Mouse (Mus musculus): ENCODE measurements around the gene Smpdl3b. TPM values are rescaled to one million over a fixed set of nuclear protein-coding genes. Genes with fewer than 3 reads are reported as not detected.
"Not testable (repeated sequence)": the region's sequence is repeated elsewhere in the genome, so short reads cannot be mapped to it uniquely, and the experiment has no call there.

Smpdl3b gene
- polyA plus RNA-seq, 1 experiment from 2014 or later: 4.4 TPM

DNA sequence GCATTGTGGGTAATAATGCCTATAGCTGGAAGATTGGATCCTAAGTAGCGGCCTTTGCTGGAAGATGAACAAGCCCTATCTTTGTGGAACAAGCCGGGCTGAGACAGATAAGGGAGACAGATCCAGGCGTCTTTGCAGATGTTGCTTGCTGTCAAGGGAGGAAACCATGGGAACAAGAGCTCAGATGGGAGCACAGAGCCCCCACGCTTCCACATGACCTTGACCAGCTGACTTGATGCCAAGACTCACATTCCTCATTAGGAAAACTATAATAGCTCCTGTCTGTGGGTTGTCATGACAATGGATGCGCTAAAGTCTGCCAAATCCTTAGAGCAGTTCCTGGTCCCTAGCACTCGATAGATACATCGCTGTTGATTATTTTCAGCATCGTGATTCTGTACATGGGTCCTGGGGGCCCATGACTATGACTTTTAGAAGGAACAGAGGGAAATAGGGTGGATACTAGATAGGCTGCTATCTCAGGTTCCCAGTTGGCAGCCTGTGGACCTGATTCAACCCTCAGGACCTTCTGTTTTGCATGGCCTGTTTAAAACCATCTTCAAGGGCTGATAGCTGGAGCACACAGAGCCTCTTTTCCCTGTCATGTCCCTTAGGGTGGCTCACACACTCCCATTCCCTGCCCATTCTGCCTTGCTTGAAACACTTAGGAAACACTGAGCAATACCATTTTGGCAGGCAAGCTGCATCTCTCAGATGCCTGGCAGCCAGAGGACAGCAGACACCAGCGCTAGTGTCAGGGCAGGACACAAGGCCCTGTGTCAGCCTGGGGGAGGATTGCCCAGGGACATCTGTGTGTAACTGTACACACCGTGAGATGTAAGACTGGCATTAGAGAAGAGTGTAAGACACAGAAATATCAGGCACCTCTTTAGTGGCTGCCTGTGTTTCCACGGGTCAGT lies 12.8 kb downstream of the Smpdl3b start:
- WGBS: 46% methylated on average over 11 of the region's 11 CpGs
- H3K4me2 ChIP-seq (ENCODE audit: low read length): no peak overlapping the region
- H3K9ac ChIP-seq (ENCODE audit: low read length): no peak overlapping the region
- H3K4me3 ChIP-seq (ENCODE audit: control insufficient read depth in 1 of 2, insufficient read depth in 1 of 2, low read depth in 1 of 2, low read length in 2 of 2): no peak overlapping the region
- no peaks in the 10 kb centered on the region for H3K27me3 ChIP-seq (ENCODE audit: control insufficient read depth, insufficient read depth, low read length)
- no peaks in the 10 kb centered on the region for H3K9me3 ChIP-seq (ENCODE audit: control insufficient read depth, low read length)
- ATAC-seq (ENCODE audit: insufficient number of reproducible peaks, insufficient read depth, low FRiP score, low read depth): peak; percentile 36
- H3K4me1 ChIP-seq (ENCODE audit: control insufficient read depth in 2 of 2, insufficient read depth in 2 of 2, low read length in 2 of 2): peaks cover 6 to 7% of the 10 kb centered on the region in 2 experiments; a peak in 3 of 4 replicates
- H3K36me3 ChIP-seq (ENCODE audit: control insufficient read depth, insufficient read depth, low read length): no peaks in the 10 kb centered on the region
- 0 out of 4 replicates have a peak overlapping the region, but pooled peaks of 1 of the 2 experiments have one; percentile 2 for H3K27ac ChIP-seq (replicated peaks in 1 of 2; ENCODE audit: control insufficient read depth in 1 of 2, insufficient read depth in 1 of 2, low read depth in 2 of 2, low read length in 2 of 2)

DNA sequence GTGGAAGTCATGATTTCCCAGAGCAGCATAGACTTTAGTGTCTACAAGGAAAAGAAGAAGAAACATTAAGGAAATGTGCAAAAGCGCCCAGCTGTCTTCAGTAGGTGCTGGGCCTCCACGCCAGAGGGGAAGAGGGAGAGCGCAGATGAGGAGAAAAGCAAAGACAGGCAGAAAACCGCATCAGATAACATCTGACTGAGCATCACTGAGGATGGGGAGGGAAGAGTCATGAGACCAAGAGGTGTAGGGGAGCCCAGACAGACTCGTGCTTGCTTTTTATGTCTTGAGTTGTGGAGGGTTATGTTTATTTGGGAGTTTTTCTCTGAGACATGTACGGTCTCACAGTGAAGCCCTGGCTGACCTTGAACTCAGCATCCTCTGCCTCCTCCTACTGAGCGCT lies 15.6 kb downstream of the Smpdl3b start:
- H3K27ac ChIP-seq (replicated peaks in 1 of 2; ENCODE audit: control insufficient read depth in 1 of 2, insufficient read depth in 1 of 2, low read depth in 2 of 2, low read length in 2 of 2): no peak overlapping the region
- no peaks in the 10 kb centered on the region for H3K9me3 ChIP-seq (ENCODE audit: control insufficient read depth, low read length)
- peaks cover 6 to 7% of the 10 kb centered on the region in 2 experiments; a peak in 3 of 4 replicates for H3K4me1 ChIP-seq (ENCODE audit: control insufficient read depth in 2 of 2, insufficient read depth in 2 of 2, low read length in 2 of 2)
- H3K9ac ChIP-seq (ENCODE audit: low read length): no peak overlapping the region
- no peak for ATAC-seq (ENCODE audit: insufficient number of reproducible peaks, insufficient read depth, low FRiP score, low read depth)
- 90% methylated on average over 7 of the region's 7 CpGs for WGBS
- no peak overlapping the region for H3K4me2 ChIP-seq (ENCODE audit: low read length)
- H3K27me3 ChIP-seq (ENCODE audit: control insufficient read depth, insufficient read depth, low read length): no peaks in the 10 kb centered on the region
- no peak overlapping the region for H3K4me3 ChIP-seq (ENCODE audit: control insufficient read depth in 1 of 2, insufficient read depth in 1 of 2, low read depth in 1 of 2, low read length in 2 of 2)
- no peaks in the 10 kb centered on the region for H3K36me3 ChIP-seq (ENCODE audit: control insufficient read depth, insufficient read depth, low read length)

- not testable (repeated sequence) for H3K9ac ChIP-seq (ENCODE audit: low read length); H3K36me3 ChIP-seq (ENCODE audit: control insufficient read depth, insufficient read depth, low read length); H3K9me3 ChIP-seq (ENCODE audit: control insufficient read depth, low read length); H3K27ac ChIP-seq (replicated peaks in 1 of 2; ENCODE audit: control insufficient read depth in 1 of 2, insufficient read depth in 1 of 2, low read depth in 2 of 2, low read length in 2 of 2); H3K4me1 ChIP-seq (ENCODE audit: control insufficient read depth in 2 of 2, insufficient read depth in 2 of 2, low read length in 2 of 2); H3K4me2 ChIP-seq (ENCODE audit: low read length); H3K4me3 ChIP-seq (ENCODE audit: control insufficient read depth in 1 of 2, insufficient read depth in 1 of 2, low read depth in 1 of 2, low read length in 2 of 2); ATAC-seq (ENCODE audit: insufficient number of reproducible peaks, insufficient read depth, low FRiP score, low read depth); H3K27me3 ChIP-seq (ENCODE audit: control insufficient read depth, insufficient read depth, low read length)
- WGBS: 91% methylated on average over 9 of the region's 9 CpGs
Observed at GRCm38 (mm10) chr4:132737154-132737553, 19.9 kb downstream of the Smpdl3b start.

- ATAC-seq (ENCODE audit: insufficient number of reproducible peaks, insufficient read depth, low FRiP score, low read depth): no peak
- no peaks in the 10 kb centered on the region for H3K36me3 ChIP-seq (ENCODE audit: control insufficient read depth, insufficient read depth, low read length)
- 52% methylated on average over 3 of the region's 3 CpGs for WGBS
- peaks cover 0 to 7% of the 10 kb centered on the region in 2 experiments; a peak in 1 of 4 replicates for H3K4me1 ChIP-seq (ENCODE audit: control insufficient read depth in 2 of 2, insufficient read depth in 2 of 2, low read length in 2 of 2)
- no peak overlapping the region for H3K27ac ChIP-seq (replicated peaks in 1 of 2; ENCODE audit: control insufficient read depth in 1 of 2, insufficient read depth in 1 of 2, low read depth in 2 of 2, low read length in 2 of 2)
- no peaks in the 10 kb centered on the region for H3K9me3 ChIP-seq (ENCODE audit: control insufficient read depth, low read length)
- no peak overlapping the region for H3K9ac ChIP-seq (ENCODE audit: low read length)
- H3K27me3 ChIP-seq (ENCODE audit: control insufficient read depth, insufficient read depth, low read length): no peaks in the 10 kb centered on the region
- H3K4me2 ChIP-seq (ENCODE audit: low read length): no peak overlapping the region
- no peak overlapping the region for H3K4me3 ChIP-seq (ENCODE audit: control insufficient read depth in 1 of 2, insufficient read depth in 1 of 2, low read depth in 1 of 2, low read length in 2 of 2)
Observed at GRCm38 (mm10) chr4:132735894-132736293, 21.2 kb downstream of the Smpdl3b start.

GRCm38 (mm10) chr4:132735389-132735788 lies 21.7 kb downstream of the Smpdl3b start:
- H3K36me3 ChIP-seq (ENCODE audit: control insufficient read depth, insufficient read depth, low read length): no peaks in the 10 kb centered on the region
- peaks cover 0 to 7% of the 10 kb centered on the region in 2 experiments; a peak in 1 of 4 replicates for H3K4me1 ChIP-seq (ENCODE audit: control insufficient read depth in 2 of 2, insufficient read depth in 2 of 2, low read length in 2 of 2)
- H3K27me3 ChIP-seq (ENCODE audit: control insufficient read depth, insufficient read depth, low read length): no peaks in the 10 kb centered on the region
- no peak overlapping the region for H3K9ac ChIP-seq (ENCODE audit: low read length)
- no peak overlapping the region for H3K4me3 ChIP-seq (ENCODE audit: control insufficient read depth in 1 of 2, insufficient read depth in 1 of 2, low read depth in 1 of 2, low read length in 2 of 2)
- 79% methylated on average over 2 of the region's 2 CpGs for WGBS
- no peak overlapping the region for H3K4me2 ChIP-seq (ENCODE audit: low read length)
- no peaks in the 10 kb centered on the region for H3K9me3 ChIP-seq (ENCODE audit: control insufficient read depth, low read length)
- no peak overlapping the region for H3K27ac ChIP-seq (replicated peaks in 1 of 2; ENCODE audit: control insufficient read depth in 1 of 2, insufficient read depth in 1 of 2, low read depth in 2 of 2, low read length in 2 of 2)
- ATAC-seq (ENCODE audit: insufficient number of reproducible peaks, insufficient read depth, low FRiP score, low read depth): no peak

- H3K27ac ChIP-seq (replicated peaks in 1 of 2; ENCODE audit: control insufficient read depth in 1 of 2, insufficient read depth in 1 of 2, low read depth in 2 of 2, low read length in 2 of 2): no peak overlapping the region
- peaks cover 0 to 7% of the 10 kb centered on the region in 2 experiments; a peak in 1 of 4 replicates for H3K4me1 ChIP-seq (ENCODE audit: control insufficient read depth in 2 of 2, insufficient read depth in 2 of 2, low read length in 2 of 2)
- ATAC-seq (ENCODE audit: insufficient number of reproducible peaks, insufficient read depth, low FRiP score, low read depth): no peak
- WGBS: 78% methylated on average over 2 of the region's 2 CpGs
- H3K36me3 ChIP-seq (ENCODE audit: control insufficient read depth, insufficient read depth, low read length): no peaks in the 10 kb centered on the region
- H3K4me3 ChIP-seq (ENCODE audit: control insufficient read depth in 1 of 2, insufficient read depth in 1 of 2, low read depth in 1 of 2, low read length in 2 of 2): no peak overlapping the region
- no peak overlapping the region for H3K9ac ChIP-seq (ENCODE audit: low read length)
- no peaks in the 10 kb centered on the region for H3K27me3 ChIP-seq (ENCODE audit: control insufficient read depth, insufficient read depth, low read length)
- no peak overlapping the region for H3K4me2 ChIP-seq (ENCODE audit: low read length)
- no peaks in the 10 kb centered on the region for H3K9me3 ChIP-seq (ENCODE audit: control insufficient read depth, low read length)
Observed at GRCm38 (mm10) chr4:132734766-132735165, 22.3 kb downstream of the Smpdl3b start.

- Histone ChIP-seq H3K36me3 (ENCODE audit: control insufficient read depth, insufficient read depth, low read length) (no peaks in the 10 kb centered on the region), H3K9me3 (ENCODE audit: control insufficient read depth, low read length) (no peaks in the 10 kb centered on the region), H3K27me3 (ENCODE audit: control insufficient read depth, insufficient read depth, low read length) (no peaks in the 10 kb centered on the region), H3K4me2 (ENCODE audit: low read length) (no peak overlapping the region), H3K9ac (ENCODE audit: low read length) (no peak overlapping the region), H3K27ac (replicated peaks in 1 of 2; ENCODE audit: control insufficient read depth in 1 of 2, insufficient read depth in 1 of 2, low read depth in 2 of 2, low read length in 2 of 2) (no peak overlapping the region), H3K4me1 (ENCODE audit: control insufficient read depth in 2 of 2, insufficient read depth in 2 of 2, low read length in 2 of 2) (peaks cover 0 to 7% of the 10 kb centered on the region in 2 experiments; a peak in 1 of 4 replicates), H3K4me3 (ENCODE audit: control insufficient read depth in 1 of 2, insufficient read depth in 1 of 2, low read depth in 1 of 2, low read length in 2 of 2) (no peak overlapping the region)
- no peak for ATAC-seq (ENCODE audit: insufficient number of reproducible peaks, insufficient read depth, low FRiP score, low read depth)
- 88% methylated on average over 25 of the region's 25 CpGs for WGBS
Observed at GRCm38 (mm10) chr4:132733071-132733770, 23.8 kb downstream of the Smpdl3b start.
